Mouse (Mus musculus) stomach, embryonic 16.5 days (tissue): ENCODE data around the gene Ubash3b. TPM values are rescaled to one million over a fixed set of nuclear protein-coding genes. Genes with fewer than 3 reads are reported as not detected.

Experiments
- ATAC-seq: fragments of 200-750 bp; cut with Nextera tagmentation; 2 replicates; pipeline ENCODE4 v1.8.0; 2017; ENCODE audit warnings: moderate number of reproducible peaks, moderate TSS enrichment; ENCODE audit not compliant: insufficient read depth, low FRiP score
- H3K27ac ChIP-seq: fragments of 300-500 bp; sonication (generic); 2 replicates; pipeline ENCODE4 v1.5.1; 2014; ENCODE audit warnings: low read length
- H3K27me3 ChIP-seq: fragments of 300-500 bp; sonication (generic); 2 replicates; pipeline ENCODE4 v1.6.1; 2014; ENCODE audit warnings: low read length, control low read depth, mixed read lengths; ENCODE audit not compliant: control insufficient read depth, insufficient read depth
- H3K36me3 ChIP-seq: fragments of 300-500 bp; sonication (generic); 2 replicates; pipeline ENCODE4 v1.6.1; 2014; ENCODE audit warnings: low read length; ENCODE audit not compliant: control insufficient read depth, insufficient read depth
- H3K4me1 ChIP-seq: fragments of 300-500 bp; sonication (generic); 2 replicates; pipeline ENCODE4 v1.6.1; 2014; ENCODE audit warnings: low read length, control low read depth, mixed read lengths; ENCODE audit not compliant: control insufficient read depth, insufficient read depth
- H3K4me2 ChIP-seq: fragments of 300-500 bp; sonication (generic); 2 replicates; pipeline ENCODE4 v1.6.1; 2014; ENCODE audit warnings: low read depth, low read length, mixed read lengths
- H3K4me3 ChIP-seq: fragments of 300-500 bp; sonication (generic); replicated peaks from 2 replicates; pipeline ENCODE4 v1.5.1; 2014; ENCODE audit warnings: mild to moderate bottlenecking, low read length
- H3K9ac ChIP-seq: fragments of 300-500 bp; sonication (generic); 2 replicates; pipeline ENCODE4 v1.6.1; 2014; ENCODE audit warnings: low read length
- H3K9me3 ChIP-seq: fragments of 300-500 bp; sonication (generic); replicated peaks from 2 replicates; pipeline ENCODE4 v1.6.1; 2016; ENCODE audit warnings: low read length, control low read depth; ENCODE audit not compliant: control insufficient read depth
- WGBS: fragments of 180-500 bp; shearing (Covaris S2); extraction: QIAGEN DNeasy Blood & Tissue Kit; methylation state at CpG from one replicate; pipeline ENCODE4 v1.1.7; 2014; 5-methylcytosine and 5-hydroxymethylcytosine counted together
- polyA plus RNA-seq: library from polyadenylated mRNA; unstranded; fragments of >200 nt; fragmentation: Nextera tagmentation; extraction: Ambion mirVana; gene quantifications from 2 replicates; pipeline ENCODE4 v1.2.1, GENCODE M21; 2015

The Ubash3b gene
- polyA plus RNA-seq, 1 experiment from 2014 or later, result 3.0 TPM

- Histone ChIP-seq H3K27me3 (no peaks in the 10 kb centered on the region), H3K27ac (no peak overlapping the region), H3K9ac (no peak overlapping the region), H3K4me3 (no peak overlapping the region), H3K9me3 (no peaks in the 10 kb centered on the region), H3K4me2 (no peak overlapping the region), H3K36me3 (no peaks in the 10 kb centered on the region), H3K4me1 (no peaks in the 10 kb centered on the region)
- no peak for ATAC-seq
- WGBS, result 91% methylated on average over 7 of the region's 7 CpGs
Observed at GRCm38 (mm10) chr9:41048216-41048615, 113.3 kb downstream of the Ubash3b start.

- Histone ChIP-seq H3K36me3 (no peaks in the 10 kb centered on the region), H3K4me3 (no peak overlapping the region), H3K9ac (no peak overlapping the region), H3K9me3 (no peaks in the 10 kb centered on the region), H3K27me3 (no peaks in the 10 kb centered on the region), H3K4me2 (no peak overlapping the region), H3K27ac (no peak overlapping the region), H3K4me1 (no peaks in the 10 kb centered on the region)
- 70% methylated on average over 2 of the region's 2 CpGs for WGBS
- ATAC-seq, result no peak
Observed at GRCm38 (mm10) chr9:41047654-41048053, 113.8 kb downstream of the Ubash3b start.

- no peaks in the 10 kb centered on the region for H3K9me3 ChIP-seq
- H3K9ac ChIP-seq, result no peak overlapping the region
- H3K4me1 ChIP-seq, result no peaks in the 10 kb centered on the region
- H3K36me3 ChIP-seq, result no peaks in the 10 kb centered on the region
- H3K4me3 ChIP-seq, result no peak overlapping the region
- H3K27me3 ChIP-seq, result no peaks in the 10 kb centered on the region
- no peak overlapping the region for H3K4me2 ChIP-seq
- no peak overlapping the region for H3K27ac ChIP-seq
- no peak for ATAC-seq
- 14% methylated on average over 3 of the region's 3 CpGs for WGBS
Observed at GRCm38 (mm10) chr9:41044626-41045025, 116.9 kb downstream of the Ubash3b start.

- H3K27me3 ChIP-seq, result no peaks in the 10 kb centered on the region
- no peak overlapping the region for H3K4me2 ChIP-seq
- no peaks in the 10 kb centered on the region for H3K4me1 ChIP-seq
- no peak for ATAC-seq
- H3K36me3 ChIP-seq, result no peaks in the 10 kb centered on the region
- no peak overlapping the region for H3K4me3 ChIP-seq
- H3K9ac ChIP-seq, result no peak overlapping the region
- H3K9me3 ChIP-seq, result no peaks in the 10 kb centered on the region
- no peak overlapping the region for H3K27ac ChIP-seq
- 86% methylated on average over 5 of the region's 5 CpGs for WGBS
Observed at GRCm38 (mm10) chr9:41043641-41044040, 117.9 kb downstream of the Ubash3b start.

GRCm38 (mm10) chr9:41041404-41041803 lies 120.1 kb downstream of the Ubash3b start:
- no peak for ATAC-seq
- H3K4me1 ChIP-seq, result no peaks in the 10 kb centered on the region
- no peak overlapping the region for H3K9ac ChIP-seq
- no peak overlapping the region for H3K4me3 ChIP-seq
- 78% methylated on average over 3 of the region's 3 CpGs for WGBS
- H3K36me3 ChIP-seq, result no peaks in the 10 kb centered on the region
- H3K27ac ChIP-seq, result no peak overlapping the region
- H3K4me2 ChIP-seq, result no peak overlapping the region
- no peaks in the 10 kb centered on the region for H3K27me3 ChIP-seq
- H3K9me3 ChIP-seq, result no peaks in the 10 kb centered on the region

GRCm38 (mm10) chr9:41038150-41038664 lies 123.3 kb downstream of the Ubash3b start:
- no peak overlapping the region for H3K4me3 ChIP-seq
- 46% methylated on average over 9 of the region's 9 CpGs for WGBS
- H3K4me2 ChIP-seq, result no peak overlapping the region
- H3K4me1 ChIP-seq, result no peaks in the 10 kb centered on the region
- no peaks in the 10 kb centered on the region for H3K36me3 ChIP-seq
- no peaks in the 10 kb centered on the region for H3K9me3 ChIP-seq
- no peak overlapping the region for H3K27ac ChIP-seq
- no peaks in the 10 kb centered on the region for H3K27me3 ChIP-seq
- no peak for ATAC-seq
- no peak overlapping the region for H3K9ac ChIP-seq

GRCm38 (mm10) chr9:41031590-41032489 lies 129.7 kb downstream of the Ubash3b start:
- no peak overlapping the region for H3K27ac ChIP-seq
- ATAC-seq, result no peak

GRCm38 (mm10) chr9:41029827-41030226 lies 131.7 kb downstream of the Ubash3b start:
- no peaks in the 10 kb centered on the region for H3K9me3 ChIP-seq
- ATAC-seq, result no peak
- no peak overlapping the region for H3K4me2 ChIP-seq
- H3K36me3 ChIP-seq, result no peaks in the 10 kb centered on the region
- no peaks in the 10 kb centered on the region; the same call in 1 of the 2 replicates for H3K4me1 ChIP-seq
- H3K27ac ChIP-seq, result no peak overlapping the region
- no peak overlapping the region for H3K4me3 ChIP-seq
- no peak overlapping the region for H3K9ac ChIP-seq
- H3K27me3 ChIP-seq, result no peaks in the 10 kb centered on the region
- 74% methylated on average over 6 of the region's 6 CpGs for WGBS

More at GRCm38 (mm10) chr9:41031590-41032489, 129.7 kb downstream of the Ubash3b start:
- H3K36me3 ChIP-seq, result no peaks in the 10 kb centered on the region
- H3K9me3 ChIP-seq, result no peaks in the 10 kb centered on the region
- H3K27me3 ChIP-seq, result no peaks in the 10 kb centered on the region
- no peak overlapping the region for H3K4me3 ChIP-seq
- H3K9ac ChIP-seq, result no peak overlapping the region
- H3K4me2 ChIP-seq, result 0 out of 2 replicates have a peak overlapping the region, but pooled peaks have one; percentile 2
- WGBS, result 19% methylated on average over 18 of the region's 18 CpGs
- H3K4me1 ChIP-seq, result no peaks in the 10 kb centered on the region; the same call in 1 of the 2 replicates

GRCm38 (mm10) chr9:41028470-41028869 lies 133.0 kb downstream of the Ubash3b start:
- H3K4me1 ChIP-seq, result no peaks in the 10 kb centered on the region; the same call in 1 of the 2 replicates
- no peak overlapping the region for H3K4me3 ChIP-seq
- WGBS, result 44% methylated on average over 5 of the region's 5 CpGs
- no peak overlapping the region for H3K9ac ChIP-seq
- H3K36me3 ChIP-seq, result no peaks in the 10 kb centered on the region
- H3K27me3 ChIP-seq, result no peaks in the 10 kb centered on the region
- ATAC-seq, result no peak
- H3K27ac ChIP-seq, result no peak overlapping the region
- no peak overlapping the region for H3K4me2 ChIP-seq
- H3K9me3 ChIP-seq, result no peaks in the 10 kb centered on the region
